Mouse (Mus musculus): Measurements from ENCODE around the gene Cops3.
"Not testable (repeated sequence)": the region's sequence is repeated elsewhere in the genome, so short reads cannot be mapped to it uniquely, and the experiment has no call there.

DNA sequence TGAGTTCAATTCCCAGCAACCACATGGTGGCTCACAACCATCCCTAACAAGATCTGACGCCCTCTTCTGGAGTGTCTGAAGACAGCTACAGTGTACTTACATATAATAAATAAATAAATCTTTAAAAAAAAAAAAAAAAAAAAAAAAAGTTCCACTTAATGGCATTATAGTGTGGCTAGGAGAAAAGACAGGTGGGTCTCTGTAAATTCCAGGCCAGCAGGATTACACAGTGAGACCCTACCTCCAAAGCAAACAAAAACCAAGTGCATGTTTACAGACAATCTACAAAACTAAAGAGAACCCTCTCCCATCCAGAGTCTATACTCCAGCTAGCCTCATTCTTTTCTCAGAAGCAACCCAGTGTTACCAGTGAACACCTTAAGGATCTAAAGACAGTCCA is 1.8 kb downstream of the Cops3 start:
- TF ChIP-seq CTCF, EP300 (IDR thresholded peaks at IDR 0.05; ENCODE audit: low read depth): not testable (repeated sequence)
